Mouse (Mus musculus): ENCODE results near the gene Areg.

GRCm38 (mm10) chr5:91176397-91176796 lies 37.0 kb downstream of the Areg start:
- TF ChIP-seq CTCF (IDR thresholded peaks at IDR 0.05; ENCODE audit: borderline replicate concordance, control insufficient read depth, extremely low read depth, insufficient read depth, low read length, poor library complexity): no peak
- TF ChIP-seq POLR2A (IDR thresholded peaks at IDR 0.05; ENCODE audit: control insufficient read depth, extremely low read depth, insufficient read depth, low read length, poor library complexity): no peak
